In genomic region chr1:93323973-93324372, GRCm38 (mm10) we compare ENCODE assay signal across 18 mouse cellular contexts. TPM values are rescaled to one million over a fixed set of nuclear protein-coding genes. Genes with fewer than 3 reads are reported as not detected.
"Had no signal": no experiment of that assay in that cellular context is flagged by ENCODE, and none has a peak within 500 bp of the region (broad histone marks: within the 10 kb centered on the region; RNA-seq: fewer than 3 reads in every experiment).

No protein-coding gene starts in this region.

- H3K4me2 ChIP-seq: lung, embryonic 15.5 days; midbrain, embryonic 11.5 days; midbrain, embryonic 13.5 days; midbrain, embryonic 15.5 days; neural tube, embryonic 12.5 days; stomach, embryonic 15.5 days had no signal

- H3K4me3 ChIP-seq: lung, embryonic 15.5 days; megakaryocyte, embryonic 14.5 days; midbrain, embryonic 13.5 days; midbrain, embryonic 15.5 days; neural tube, embryonic 12.5 days; stomach, embryonic 15.5 days had no signal

- H3K4me1 ChIP-seq: lung, embryonic 15.5 days; midbrain, embryonic 13.5 days; midbrain, embryonic 15.5 days; neural tube, embryonic 12.5 days; stomach, embryonic 15.5 days had no signal

- H3K9me3 ChIP-seq: lung, embryonic 15.5 days; megakaryocyte, embryonic 14.5 days; midbrain, embryonic 13.5 days; midbrain, embryonic 15.5 days; neural tube, embryonic 12.5 days; stomach, embryonic 15.5 days had no signal

- H3K27me3 ChIP-seq: lung, embryonic 15.5 days; megakaryocyte, embryonic 14.5 days; midbrain, embryonic 13.5 days; midbrain, embryonic 15.5 days; neural tube, embryonic 12.5 days; stomach, embryonic 15.5 days had no signal

- H3K27ac ChIP-seq: lung, embryonic 15.5 days; macrophage; midbrain, embryonic 13.5 days; midbrain, embryonic 15.5 days; neural tube, embryonic 12.5 days; stomach, embryonic 15.5 days; stomach, postnatal 0 days had no signal

- DNase-seq: lung, adult 2 months; lung, postnatal 14 days; lung, postnatal 36 days; right cerebral cortex, postnatal 14 days; thymus, postnatal 14 days; thymus, postnatal 36 days had no signal

- ATAC-seq: lung, postnatal 0 days; midbrain, embryonic 13.5 days; midbrain, embryonic 15.5 days had no signal

- H3K9ac ChIP-seq: lung, embryonic 15.5 days; midbrain, embryonic 13.5 days; midbrain, embryonic 15.5 days; neural tube, embryonic 12.5 days; stomach, embryonic 15.5 days had no signal

RNA-seq across cellular contexts. Expression of gene Pask, which starts 19.3 kb away (rescaled TPM):
- total RNA-seq: monocyte, adult 5-6 weeks had no signal

RNA-seq across cellular contexts. Expression of gene Ano7, which starts 49.8 kb away (rescaled TPM):
- total RNA-seq: monocyte, adult 5-6 weeks; neutrophil, adult 5-6 weeks had no signal
- polyA plus RNA-seq: macrophage had no signal
